Mouse (Mus musculus): ENCODE data around the gene Htr2b. TPM values are rescaled to one million over a fixed set of nuclear protein-coding genes. Genes with fewer than 3 reads are reported as not detected.

The Htr2b gene
- polyA plus RNA-seq, 1 experiment from 2014 or later: 2.0 TPM

DNA sequence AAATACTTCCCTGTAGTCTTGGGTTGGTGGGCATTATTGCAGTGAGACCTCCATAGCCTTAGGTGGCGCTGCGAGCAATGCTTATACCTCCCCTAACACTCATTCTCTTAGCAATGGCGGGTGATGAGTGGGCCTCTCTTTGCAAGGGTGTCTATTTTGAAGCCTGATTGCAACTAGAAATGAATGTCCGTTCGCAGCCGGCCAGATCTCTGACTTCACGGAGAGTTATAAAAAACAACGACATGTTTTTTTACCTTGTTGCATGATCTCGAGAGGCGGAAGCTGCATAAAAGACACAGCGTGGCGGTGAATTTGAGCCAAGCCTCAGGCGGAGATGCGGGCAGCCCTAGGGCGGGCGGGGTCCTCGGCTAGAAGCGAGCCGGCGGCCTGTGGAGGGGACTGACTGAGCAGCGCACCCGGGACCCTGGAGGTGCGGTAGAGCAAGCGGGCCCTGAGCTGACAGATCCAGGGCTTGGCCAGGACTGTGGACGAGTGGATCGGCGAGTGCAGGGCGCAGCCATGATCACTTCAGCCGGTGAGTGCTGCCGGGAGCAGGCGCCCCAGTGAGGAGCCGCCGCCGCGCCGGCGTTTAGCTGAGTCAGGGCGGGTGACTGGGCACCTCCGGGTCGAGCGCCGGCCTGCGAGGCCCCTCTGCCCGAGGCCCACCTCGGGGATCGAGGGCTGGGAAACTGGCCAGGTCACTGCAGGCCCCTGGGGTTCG, 47.3 kb downstream of the Htr2b start, which contains the start of gene Psmd1:
Psmd1 (plus strand) TSS at position 117 of the 721 bp plus-strand sequence.
- H3K4me1 ChIP-seq (replicated peaks): peaks cover 7% of the 10 kb centered on the region; the same call in 1 of the 2 replicates
- 0% methylated on average over 47 of the region's 47 CpGs for WGBS
- peak; percentile 95 for ATAC-seq
- peak within 1 kb of the TSS; percentile 97 for H3K4me3 ChIP-seq (replicated peaks)
- peak within 1 kb of the TSS; percentile 72 for H3K27ac ChIP-seq
- no peaks in the 10 kb centered on the region for H3K27me3 ChIP-seq (replicated peaks)
- H3K36me3 ChIP-seq: no peaks in the 10 kb centered on the region
- peak within 1 kb of the TSS; percentile 72 for H3K4me2 ChIP-seq (replicated peaks)
- no peaks in the 10 kb centered on the region for H3K9me3 ChIP-seq
- peak within 1 kb of the TSS; percentile 98 for H3K9ac ChIP-seq

- no peaks in the 10 kb centered on the region for H3K9me3 ChIP-seq
- no peak overlapping the region for H3K4me2 ChIP-seq (replicated peaks)
- H3K9ac ChIP-seq: no peak overlapping the region
- no peak overlapping the region for H3K4me3 ChIP-seq (replicated peaks)
- peaks cover 11% of the 10 kb centered on the region; the same call in 1 of the 2 replicates for H3K4me1 ChIP-seq (replicated peaks)
- WGBS: 81% methylated on average over 6 of the region's 6 CpGs
- H3K27ac ChIP-seq: no peak overlapping the region
- H3K27me3 ChIP-seq (replicated peaks): no peaks in the 10 kb centered on the region
- no peaks in the 10 kb centered on the region for H3K36me3 ChIP-seq
- ATAC-seq: no peak
Observed at GRCm38 (mm10) chr1:86062523-86062922, 49.2 kb downstream of the Htr2b start.

GRCm38 (mm10) chr1:86058856-86059769, 52.7 kb downstream of the Htr2b start:
- H3K4me2 ChIP-seq (replicated peaks): peak overlapping the region; percentile 64
- H3K36me3 ChIP-seq: no peaks in the 10 kb centered on the region
- ATAC-seq: peak; percentile 78
- WGBS: 11% methylated on average over 21 of the region's 21 CpGs
- H3K27me3 ChIP-seq (replicated peaks): no peaks in the 10 kb centered on the region
- 0 out of 2 replicates have a peak overlapping the region, but pooled peaks have one; percentile 9 for H3K9ac ChIP-seq
- peaks cover 3% of the 10 kb centered on the region; the same call in 1 of the 2 replicates for H3K4me1 ChIP-seq (replicated peaks)
- peak overlapping the region; percentile 30 for H3K4me3 ChIP-seq (replicated peaks)
- no peak overlapping the region for H3K27ac ChIP-seq
- H3K9me3 ChIP-seq: no peaks in the 10 kb centered on the region

DNA sequence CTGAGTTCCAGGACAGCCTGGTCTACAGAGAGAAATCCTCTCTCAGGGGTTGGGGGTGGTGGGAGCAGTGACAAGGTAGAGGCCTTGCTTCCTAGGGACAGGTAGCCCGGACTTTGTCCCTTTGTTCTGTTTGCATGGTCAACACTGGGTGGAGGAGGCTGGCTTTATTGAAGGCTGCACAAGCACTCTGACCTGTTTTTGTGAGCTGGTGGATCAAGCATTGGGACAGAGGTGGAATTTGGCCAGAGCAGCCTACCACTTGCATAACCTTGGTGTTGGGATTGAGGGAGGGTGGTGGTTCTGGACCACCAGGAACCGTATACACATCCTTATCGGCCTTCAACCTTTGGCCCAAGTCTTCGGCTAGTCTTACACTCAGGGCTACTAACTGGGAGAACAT, 55.5 kb downstream of the Htr2b start:
- Histone ChIP-seq H3K36me3 (no peaks in the 10 kb centered on the region), H3K27ac (no peak overlapping the region), H3K9me3 (no peaks in the 10 kb centered on the region), H3K4me2 (replicated peaks) (no peak overlapping the region), H3K4me3 (replicated peaks) (no peak overlapping the region), H3K27me3 (replicated peaks) (no peaks in the 10 kb centered on the region), H3K9ac (no peak overlapping the region), H3K4me1 (replicated peaks) (peaks cover 3% of the 10 kb centered on the region; the same call in 1 of the 2 replicates)
- ATAC-seq: peak; percentile 48
- WGBS: 73% methylated on average over 4 of the region's 4 CpGs

DNA sequence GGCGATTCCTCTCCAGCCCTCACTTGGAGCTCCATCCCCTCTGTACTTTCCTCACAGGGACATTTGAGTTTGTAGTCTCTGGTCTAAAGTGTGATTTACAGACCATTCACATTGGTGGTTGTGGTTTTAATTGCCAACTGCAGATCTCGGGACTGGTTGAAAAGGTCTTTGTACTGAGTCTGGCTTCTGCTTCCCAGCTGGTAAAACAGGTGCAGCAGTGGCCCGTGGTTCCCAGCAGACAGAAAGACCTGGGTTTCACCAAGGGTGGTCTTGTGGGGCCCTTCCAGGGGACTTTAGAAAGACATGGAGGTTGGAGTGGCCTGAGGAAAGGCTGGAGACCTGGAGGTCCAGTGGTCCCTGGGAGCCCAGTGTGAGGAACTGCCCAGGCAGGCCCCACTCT, 56.8 kb downstream of the Htr2b start:
- 44% methylated on average over 3 of the region's 3 CpGs for WGBS
- ATAC-seq: no peak
- no peak overlapping the region for H3K9ac ChIP-seq
- no peak overlapping the region for H3K27ac ChIP-seq
- no peaks in the 10 kb centered on the region for H3K36me3 ChIP-seq
- H3K4me3 ChIP-seq (replicated peaks): no peak overlapping the region
- no peaks in the 10 kb centered on the region for H3K27me3 ChIP-seq (replicated peaks)
- H3K4me1 ChIP-seq (replicated peaks): peaks cover 3% of the 10 kb centered on the region; the same call in 1 of the 2 replicates
- no peaks in the 10 kb centered on the region for H3K9me3 ChIP-seq
- no peak overlapping the region for H3K4me2 ChIP-seq (replicated peaks)

- Histone ChIP-seq H3K9me3 (no peaks in the 10 kb centered on the region), H3K4me3 (replicated peaks) (no peak overlapping the region), H3K27ac (no peak overlapping the region), H3K27me3 (replicated peaks) (no peaks in the 10 kb centered on the region), H3K4me1 (replicated peaks) (no peaks in the 10 kb centered on the region), H3K36me3 (no peaks in the 10 kb centered on the region), H3K4me2 (replicated peaks) (no peak overlapping the region), H3K9ac (no peak overlapping the region)
- 80% methylated on average over 12 of the region's 12 CpGs for WGBS
- ATAC-seq: no peak
Observed at GRCm38 (mm10) chr1:86053198-86053921, 58.4 kb downstream of the Htr2b start.

Other genes starting within 250 kb of the Htr2b start
- 135 TPM in 2 replicates for gene Itm2c, start 217.7 kb downstream of the Htr2b start, polyA plus RNA-seq (2015; fragmentation: Nextera tagmentation; extraction: Ambion mirVana)
- gene 4933407L21Rik, start 183.5 kb downstream of the Htr2b start, polyA plus RNA-seq (2015; fragmentation: Nextera tagmentation; extraction: Ambion mirVana): 0.32 and 0.34 TPM in 2 replicates
- 0.04 and 0.10 TPM in 2 replicates for gene Gpr55, start 151.0 kb downstream of the Htr2b start, polyA plus RNA-seq (2015; fragmentation: Nextera tagmentation; extraction: Ambion mirVana)
- not detected in 2 replicates for gene Spata3, start 95.2 kb downstream of the Htr2b start, polyA plus RNA-seq (2015; fragmentation: Nextera tagmentation; extraction: Ambion mirVana)
- 5.2 and 6.1 TPM in 2 replicates for gene 2810459M11Rik, start 66.1 kb downstream of the Htr2b start, polyA plus RNA-seq (2015; fragmentation: Nextera tagmentation; extraction: Ambion mirVana)
- 143 and 152 TPM in 2 replicates for gene Psmd1, start 47.6 kb downstream of the Htr2b start, polyA plus RNA-seq (2015; fragmentation: Nextera tagmentation; extraction: Ambion mirVana)
- not detected in 2 replicates for gene Gm21972, start 21.7 kb upstream of the Htr2b start, polyA plus RNA-seq (2015; fragmentation: Nextera tagmentation; extraction: Ambion mirVana)
- 16.4 and 17.3 TPM in 2 replicates for gene Armc9, start 42.8 kb upstream of the Htr2b start, polyA plus RNA-seq (2015; fragmentation: Nextera tagmentation; extraction: Ambion mirVana)
- 6.6 and 7.2 TPM in 2 replicates for gene B3gnt7, start 190.9 kb upstream of the Htr2b start, polyA plus RNA-seq (2015; fragmentation: Nextera tagmentation; extraction: Ambion mirVana)
- gene Ncl, start 247.4 kb upstream of the Htr2b start, polyA plus RNA-seq (2015; fragmentation: Nextera tagmentation; extraction: Ambion mirVana): 424 and 451 TPM in 2 replicates